Mouse (Mus musculus) urinary bladder, adult 18-20 months (tissue): ENCODE measurements around the gene Trmt10b.

Source experiments
- DNase-seq, 2 experiments: peaks; one replicate each; pipeline ENCODE4 v3.0.0; 2022; ENCODE audit warnings: low spot score in 2 of 2, mixed read lengths in 2 of 2

Trmt10b gene

DNA sequence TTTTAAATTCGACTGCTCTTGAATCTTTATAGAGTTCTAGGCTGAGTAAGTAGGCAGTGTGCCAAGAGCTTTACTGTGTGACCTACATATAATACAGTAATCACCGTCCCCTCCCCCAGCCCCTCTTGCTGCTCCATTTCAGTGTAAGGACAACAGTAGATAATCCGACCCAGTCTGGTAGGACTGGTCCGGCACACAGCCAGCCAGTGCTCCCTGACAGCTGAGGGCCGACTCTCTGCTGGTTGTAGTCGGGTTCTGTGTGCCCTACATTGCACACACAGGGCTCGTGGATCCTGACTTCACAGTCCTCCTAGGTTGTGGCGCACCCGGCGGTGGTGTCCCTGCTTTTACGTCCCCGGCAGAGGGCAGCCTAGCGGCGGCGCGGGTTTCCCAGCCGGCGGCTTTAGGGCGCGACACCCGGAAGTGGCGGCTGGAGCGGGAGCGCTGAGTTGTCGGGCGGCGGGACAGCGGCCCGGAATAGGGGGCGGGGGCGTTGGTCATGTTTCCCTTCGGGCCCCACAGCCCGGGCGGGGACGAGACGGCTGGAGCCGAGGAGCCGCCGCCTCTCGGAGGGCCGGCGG lies 44.8 kb downstream of the Trmt10b start, which contains the start of gene Dcaf10:
TSS of gene Dcaf10 (plus strand) at position 433 of the 581 bp plus-strand sequence.
- peak; percentile 92 to 95 for DNase-seq

DNA sequence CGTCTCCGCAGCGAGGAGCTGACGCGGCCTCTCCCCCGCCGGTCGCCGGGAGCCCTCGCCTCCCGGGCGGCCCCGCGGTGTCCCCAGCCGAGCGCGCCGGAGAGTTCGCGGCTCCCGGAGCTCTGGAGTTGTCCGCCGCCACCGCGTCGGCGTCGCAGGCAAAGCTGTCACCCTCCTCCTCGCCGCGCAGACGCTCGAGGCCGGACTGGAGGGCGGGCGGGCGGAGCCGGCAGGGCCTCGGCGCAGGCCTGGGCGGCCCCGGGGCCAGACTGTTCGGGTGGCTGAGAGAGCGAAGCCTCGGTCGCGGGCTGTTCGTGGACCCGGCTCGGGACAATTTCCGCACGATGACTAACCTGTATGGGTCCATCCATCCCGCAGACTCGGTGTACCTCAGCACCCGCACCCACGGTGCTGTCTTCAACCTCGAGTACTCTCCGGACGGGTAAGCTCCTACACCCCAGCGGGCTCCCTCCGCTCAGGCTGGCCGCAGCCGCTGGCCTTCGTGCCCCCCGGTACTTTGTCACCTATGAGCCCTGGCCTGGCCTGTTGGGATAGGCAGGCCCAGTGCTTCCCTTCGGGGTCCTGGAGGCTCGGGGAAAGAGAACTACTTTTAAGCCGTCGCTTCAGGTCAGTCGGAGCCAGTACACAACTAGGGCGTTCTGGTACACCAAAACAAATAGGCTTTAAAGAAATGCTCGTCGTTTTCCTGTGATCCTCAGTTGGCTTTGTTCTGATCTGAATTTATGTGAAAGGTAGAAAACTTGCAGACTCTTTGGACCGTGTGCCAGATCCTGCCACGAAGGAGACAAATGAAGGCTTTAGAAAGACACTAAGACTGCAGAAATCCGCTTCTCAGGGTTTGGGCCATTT lies 45.6 kb downstream of the Trmt10b start, which contains the start of gene Exosc3:
TSS of gene Exosc3 (minus strand) at position 447 of the 870 bp plus-strand sequence.
- DNase-seq: peak; percentile 24 to 64

DNA sequence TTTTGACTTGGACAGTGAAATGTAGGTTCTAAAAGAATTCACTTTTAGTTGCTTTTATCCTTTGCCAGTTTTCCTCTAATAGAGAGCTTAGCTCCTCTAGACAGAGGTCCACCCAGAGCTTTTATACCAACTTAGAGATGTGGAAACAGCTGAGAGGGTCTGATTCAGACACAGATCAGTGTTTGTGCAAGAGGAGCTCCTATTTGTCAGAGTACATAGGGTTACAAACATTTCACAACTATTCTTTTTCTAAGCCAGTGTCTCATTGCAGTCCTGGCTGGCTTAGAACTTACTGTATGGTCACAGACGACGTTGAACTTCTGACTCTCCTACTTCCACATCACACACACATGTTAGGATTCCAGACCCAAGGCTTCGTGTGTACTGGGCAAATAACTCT lies 59.7 kb downstream of the Trmt10b start:
- no peak for DNase-seq
